Mouse (Mus musculus) kidney, adult 2 months (tissue): ENCODE data around the gene Pom121l2.

Source experiments
- CTCF ChIP-seq: fragments of 200-500 bp; conservative IDR thresholded peaks from 2 replicates; pipeline ENCODE4 v1.5.1; 2011; ENCODE audit warnings: low read depth, mild to moderate bottlenecking, control low read depth, low read length, moderate library complexity, mixed read lengths; ENCODE audit not compliant: insufficient read depth, insufficient read length
- POLR2A ChIP-seq: fragments of 200-500 bp; IDR thresholded peaks from one replicate; pipeline ENCODE4 v1.6.1; 2011; ENCODE audit warnings: low read depth, low read length, control low read depth

- TF ChIP-seq CTCF (no peak), POLR2A (no peak)
These were observed 44.0 kb upstream of the Pom121l2 start for GRCm38 (mm10) chr13:21936968-21937367.
